Mouse (Mus musculus) liver, adult 2 months (tissue): ENCODE measurements around the gene Brinp3. TPM values are rescaled to one million over a fixed set of nuclear protein-coding genes. Genes with fewer than 3 reads are reported as not detected.

Experiments used
- DNase-seq: peaks from one replicate; pipeline ENCODE4 v3.0.0-alpha.2; 2011; ENCODE audit warnings: low read depth, low spot score; ENCODE audit errors: extremely low read depth
- H3K27ac ChIP-seq: fragments of 200-500 bp; replicated peaks from 2 replicates; pipeline ENCODE4 v1.5.1; 2012; ENCODE audit warnings: low read depth, mild to moderate bottlenecking, control low read depth, inconsistent platforms, low read length; ENCODE audit not compliant: insufficient read depth
- H3K27me3 ChIP-seq: fragments of 200-500 bp; 2 replicates; pipeline ENCODE4 v1.6.1; 2012; ENCODE audit warnings: mild to moderate bottlenecking, moderate library complexity, low read length, inconsistent platforms; ENCODE audit not compliant: control insufficient read depth, insufficient read depth
- H3K36me3 ChIP-seq: fragments of 200-500 bp; 2 replicates; pipeline ENCODE4 v1.6.1; 2012; ENCODE audit warnings: low read length, inconsistent platforms; ENCODE audit not compliant: control insufficient read depth, insufficient read depth
- H3K4me1 ChIP-seq: fragments of 200-500 bp; 2 replicates; pipeline ENCODE4 v1.6.1; 2011; ENCODE audit warnings: low read length; ENCODE audit not compliant: control insufficient read depth, insufficient read depth
- H3K4me3 ChIP-seq: fragments of 200-500 bp; 2 replicates; pipeline ENCODE4 v1.5.1; 2011; ENCODE audit warnings: low read depth, mild to moderate bottlenecking, control low read depth, low read length, moderate library complexity; ENCODE audit not compliant: insufficient read depth
- H3K79me2 ChIP-seq: fragments of 200-500 bp; 2 replicates; pipeline ENCODE4 v1.6.1; 2012; ENCODE audit warnings: inconsistent platforms, mild to moderate bottlenecking, low read length, moderate library complexity; ENCODE audit not compliant: control insufficient read depth, insufficient read depth
- H3K9ac ChIP-seq: fragments of 200-500 bp; 2 replicates; pipeline ENCODE4 v1.6.1; 2012; ENCODE audit warnings: low read depth, mild to moderate bottlenecking, control low read depth, inconsistent platforms, low read length
- CTCF ChIP-seq: fragments of 200-500 bp; IDR thresholded peaks from 2 replicates; pipeline ENCODE4 v1.5.1; 2011; ENCODE audit warnings: low read depth, low read length, control low read depth
- POLR2A ChIP-seq: fragments of 200-500 bp; IDR thresholded peaks from 2 replicates; pipeline ENCODE4 v1.6.1; 2011; ENCODE audit warnings: low read length, control low read depth; ENCODE audit not compliant: insufficient read depth; ENCODE audit errors: extremely low read depth
- WGBS: fragments of 180-500 bp; shearing (Covaris S2); methylation state at CpG from one replicate; pipeline ENCODE4 v1.1.7; 2018; 5-methylcytosine and 5-hydroxymethylcytosine counted together
- polyA plus RNA-seq: library from polyadenylated mRNA; depleted of rRNA; stranded (reverse); fragments of >200 nt; gene quantifications from 2 replicates; pipeline ENCODE4 v1.2.3, GENCODE M21; 2012
- total RNA-seq: library from RNA; depleted of rRNA; stranded (reverse); fragments of >200 nt; gene quantifications from 2 replicates; pipeline ENCODE4 v1.2.3, GENCODE M21; 2014

Gene Brinp3
- total and polyA plus RNA-seq, 2 experiments, result not detected

- no peak for DNase-seq
- Histone ChIP-seq H3K27ac (no peak overlapping the region), H3K9ac (no peak overlapping the region), H3K36me3 (no peaks in the 10 kb centered on the region), H3K79me2 (no peaks in the 10 kb centered on the region), H3K4me1 (no peaks in the 10 kb centered on the region), H3K27me3 (no peaks in the 10 kb centered on the region), H3K4me3 (no peak overlapping the region)
- TF ChIP-seq POLR2A, result no peak
- no peak for TF ChIP-seq CTCF
These were observed 256.5 kb downstream of the Brinp3 start for GRCm38 (mm10) chr1:146751066-146751465.

DNA sequence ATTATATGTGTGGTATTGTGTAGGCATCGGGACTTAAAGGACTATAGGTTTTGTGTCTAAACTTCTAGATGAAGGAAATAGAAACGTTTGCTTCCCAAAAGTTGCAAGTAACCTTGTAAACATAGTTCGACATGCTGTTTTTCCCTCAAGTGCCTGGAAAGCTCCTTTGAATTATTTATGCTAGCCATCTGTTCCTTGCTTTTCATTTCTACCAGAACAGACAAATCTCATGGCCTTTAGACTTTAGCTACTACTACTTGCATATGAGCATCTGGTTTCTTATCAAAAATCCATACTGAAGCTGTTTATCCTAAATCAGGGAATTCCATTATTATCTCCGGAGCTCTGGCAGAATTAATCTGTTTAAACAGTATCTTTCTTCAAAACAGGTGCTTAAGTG is 288.7 kb downstream of the Brinp3 start:
- no peak overlapping the region for H3K27ac ChIP-seq
- no peak overlapping the region for H3K4me3 ChIP-seq
- H3K79me2 ChIP-seq, result no peaks in the 10 kb centered on the region
- H3K4me1 ChIP-seq, result no peaks in the 10 kb centered on the region
- no peaks in the 10 kb centered on the region for H3K36me3 ChIP-seq
- H3K9ac ChIP-seq, result no peak overlapping the region
- no peak for DNase-seq
- TF ChIP-seq CTCF, result no peak
- TF ChIP-seq POLR2A, result no peak
- H3K27me3 ChIP-seq, result no peaks in the 10 kb centered on the region
- WGBS, result 68% methylated on average over 4 of the region's 4 CpGs

GRCm38 (mm10) chr1:146787236-146787635 is 292.7 kb downstream of the Brinp3 start:
- no peaks in the 10 kb centered on the region for H3K79me2 ChIP-seq
- WGBS, result 47% methylated on average over 2 of the region's 2 CpGs

GRCm38 (mm10) chr1:146792826-146793225 is 298.3 kb downstream of the Brinp3 start:
- Histone ChIP-seq H3K36me3 (no peaks in the 10 kb centered on the region), H3K4me1 (no peaks in the 10 kb centered on the region), H3K79me2 (no peaks in the 10 kb centered on the region), H3K27me3 (no peaks in the 10 kb centered on the region), H3K9ac (no peak overlapping the region), H3K27ac (no peak overlapping the region), H3K4me3 (no peak overlapping the region)
- TF ChIP-seq CTCF (no peak), POLR2A (no peak)
- DNase-seq, result no peak

More at GRCm38 (mm10) chr1:146787236-146787635, 292.7 kb downstream of the Brinp3 start:
- H3K27ac ChIP-seq, result no peak overlapping the region
- H3K27me3 ChIP-seq, result no peaks in the 10 kb centered on the region
- H3K4me1 ChIP-seq, result no peaks in the 10 kb centered on the region
- TF ChIP-seq CTCF, result no peak
- no peak for TF ChIP-seq POLR2A
- H3K36me3 ChIP-seq, result no peaks in the 10 kb centered on the region
- DNase-seq, result no peak
- no peak overlapping the region for H3K9ac ChIP-seq
- H3K4me3 ChIP-seq, result no peak overlapping the region

DNA sequence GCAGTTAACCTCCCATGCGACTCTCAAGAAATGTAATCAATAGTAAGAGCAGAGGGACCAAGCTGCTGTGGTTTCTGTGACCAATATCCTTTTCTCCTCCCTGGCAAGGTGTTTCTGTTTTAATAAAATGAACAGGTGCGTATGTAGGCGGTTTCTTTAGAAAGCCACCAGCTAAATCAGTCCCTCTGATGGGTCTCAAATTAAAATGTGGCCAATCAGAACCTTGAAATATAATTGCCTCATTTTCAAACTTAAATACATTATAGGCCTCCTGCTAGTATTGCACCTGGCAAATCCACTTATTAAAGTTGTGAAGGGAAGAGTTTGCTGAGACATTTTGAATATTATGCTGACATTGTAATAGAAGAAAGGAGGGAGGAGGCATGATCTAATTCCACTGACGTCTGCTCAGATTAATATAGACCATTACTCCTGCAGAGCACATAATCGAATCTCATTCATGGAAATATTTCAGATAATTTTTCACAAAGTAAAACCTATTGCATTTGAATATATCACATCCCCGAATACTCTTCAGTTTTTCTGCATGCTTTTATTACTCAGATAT is 305.5 kb downstream of the Brinp3 start:
- Histone ChIP-seq H3K27ac (no peak overlapping the region), H3K4me3 (no peak overlapping the region), H3K27me3 (no peaks in the 10 kb centered on the region), H3K4me1 (no peaks in the 10 kb centered on the region), H3K79me2 (no peaks in the 10 kb centered on the region), H3K36me3 (no peaks in the 10 kb centered on the region), H3K9ac (no peak overlapping the region)
- TF ChIP-seq CTCF (no peak), POLR2A (no peak)
- DNase-seq, result no peak
- WGBS, result 81% methylated on average over 6 of the region's 6 CpGs

- H3K36me3 ChIP-seq, result no peaks in the 10 kb centered on the region
- H3K27me3 ChIP-seq, result no peaks in the 10 kb centered on the region
- no peak overlapping the region for H3K9ac ChIP-seq
- no peaks in the 10 kb centered on the region for H3K4me1 ChIP-seq
- TF ChIP-seq POLR2A, result no peak
- no peak for TF ChIP-seq CTCF
- no peak for DNase-seq
- 87% methylated on average over 3 of the region's 3 CpGs for WGBS
- H3K79me2 ChIP-seq, result no peaks in the 10 kb centered on the region
- no peak overlapping the region for H3K4me3 ChIP-seq
- H3K27ac ChIP-seq, result no peak overlapping the region
These were observed 307.3 kb downstream of the Brinp3 start for GRCm38 (mm10) chr1:146801821-146802220.
